Mouse (Mus musculus): ENCODE data around the gene Cyp2ab1. TPM values are rescaled to one million over a fixed set of nuclear protein-coding genes. Genes with fewer than 3 reads are reported as not detected.
"Not testable (repeated sequence)": the region's sequence is repeated elsewhere in the genome, so short reads cannot be mapped to it uniquely, and the experiment has no call there.

Cyp2ab1 gene
- not detected in 2 replicates for polyA plus RNA-seq (2012; ENCODE audit: insufficient read depth, low replicate concordance)

DNA sequence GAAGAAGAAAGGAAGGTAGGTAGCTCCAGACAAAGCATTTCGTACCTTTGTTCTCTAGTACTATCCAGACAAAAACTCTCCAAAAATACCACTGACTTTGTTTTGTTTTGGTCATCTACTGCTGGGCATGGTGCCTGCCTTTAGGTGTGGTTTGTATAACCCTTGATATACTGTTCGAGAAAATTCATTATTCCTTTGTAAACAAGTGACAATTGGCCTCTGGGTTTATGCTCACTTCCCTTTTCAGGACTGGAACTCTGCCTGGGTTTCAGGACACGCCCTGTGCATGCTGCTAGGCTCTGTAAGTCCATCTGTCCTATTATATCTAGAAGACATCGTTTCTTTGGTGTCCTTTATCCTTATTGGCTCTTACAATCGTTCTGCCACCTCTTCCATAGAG is at the start of gene Cyp2ab1:
Gene Cyp2ab1, minus strand, starts transcription at position 119 of the 400 bp plus-strand sequence.
- peaks cover 13% of the 10 kb centered on the region for H3K36me3 ChIP-seq (replicated peaks; ENCODE audit: low read length)
- no peaks in the 10 kb centered on the region for H3K9me3 ChIP-seq
- H3K27me3 ChIP-seq (replicated peaks) = peaks cover 6% of the 10 kb centered on the region
- peaks cover 9% of the 10 kb centered on the region for H3K4me1 ChIP-seq
- TF ChIP-seq GATA1 (IDR thresholded peaks at IDR 0.05; ENCODE audit: borderline replicate concordance, low read length) = no peak
- no peak for TF ChIP-seq FLI1 (IDR thresholded peaks at IDR 0.05; ENCODE audit: low read length)
- no peak within 1 kb of the TSS for H3K4me3 ChIP-seq (replicated peaks)

DNA sequence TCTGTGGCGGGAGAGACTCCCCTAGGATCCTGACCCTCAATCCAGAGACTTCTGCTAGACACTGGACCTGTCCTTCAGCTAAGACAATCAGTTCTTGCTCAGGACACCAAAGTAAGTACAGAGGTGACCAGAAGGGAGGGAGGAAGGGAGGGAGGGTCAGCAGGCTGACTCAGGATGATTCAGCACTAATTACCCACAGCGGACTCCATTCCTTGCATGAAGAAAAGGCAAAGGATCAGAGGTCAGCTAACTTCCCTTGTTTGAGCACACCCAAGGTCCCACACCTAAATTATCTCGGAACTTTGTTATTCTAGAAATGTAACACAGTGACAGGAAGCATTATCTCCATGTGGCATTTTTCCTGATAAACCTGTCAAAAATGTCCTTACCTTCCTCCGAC is 46.5 kb upstream of the Cyp2ab1 start:
- no peaks in the 10 kb centered on the region for H3K9me3 ChIP-seq
- H3K36me3 ChIP-seq (replicated peaks; ENCODE audit: low read length) = peaks cover 93% of the 10 kb centered on the region
- H3K4me1 ChIP-seq = peaks cover 38% of the 10 kb centered on the region
- TF ChIP-seq GATA1 (IDR thresholded peaks at IDR 0.05; ENCODE audit: borderline replicate concordance, low read length) (no peak), FLI1 (IDR thresholded peaks at IDR 0.05; ENCODE audit: low read length) (no peak)
- H3K27me3 ChIP-seq (replicated peaks) = no peaks in the 10 kb centered on the region
- peak overlapping the region; percentile 5 for H3K4me3 ChIP-seq (replicated peaks)

DNA sequence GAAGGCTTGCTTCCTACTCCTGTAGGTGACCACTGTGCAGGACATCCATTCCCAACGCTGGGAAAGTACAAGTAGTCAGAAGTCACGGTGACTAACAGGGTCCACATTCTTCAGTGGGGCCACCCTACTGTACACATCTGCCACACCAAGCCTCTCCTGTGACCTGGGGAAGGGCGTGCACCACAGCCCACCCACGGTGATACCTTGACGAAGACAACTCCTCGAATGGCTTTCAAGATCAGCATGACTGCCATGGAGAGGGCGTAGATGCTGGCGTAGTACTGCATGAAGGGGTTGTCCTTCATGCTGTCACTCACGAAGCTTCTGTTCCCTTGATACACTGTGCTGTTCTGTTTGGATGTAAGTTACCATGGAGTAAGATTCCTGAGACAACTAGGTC is 43.0 kb upstream of the Cyp2ab1 start:
- H3K4me1 ChIP-seq = peaks cover 25% of the 10 kb centered on the region
- H3K9me3 ChIP-seq = no peaks in the 10 kb centered on the region
- TF ChIP-seq FLI1 (IDR thresholded peaks at IDR 0.05; ENCODE audit: low read length) (no peak), GATA1 (IDR thresholded peaks at IDR 0.05; ENCODE audit: borderline replicate concordance, low read length) (no peak)
- H3K36me3 ChIP-seq (replicated peaks; ENCODE audit: low read length) = peaks cover 95% of the 10 kb centered on the region
- H3K4me3 ChIP-seq (replicated peaks) = no peak overlapping the region
- no peaks in the 10 kb centered on the region for H3K27me3 ChIP-seq (replicated peaks)

DNA sequence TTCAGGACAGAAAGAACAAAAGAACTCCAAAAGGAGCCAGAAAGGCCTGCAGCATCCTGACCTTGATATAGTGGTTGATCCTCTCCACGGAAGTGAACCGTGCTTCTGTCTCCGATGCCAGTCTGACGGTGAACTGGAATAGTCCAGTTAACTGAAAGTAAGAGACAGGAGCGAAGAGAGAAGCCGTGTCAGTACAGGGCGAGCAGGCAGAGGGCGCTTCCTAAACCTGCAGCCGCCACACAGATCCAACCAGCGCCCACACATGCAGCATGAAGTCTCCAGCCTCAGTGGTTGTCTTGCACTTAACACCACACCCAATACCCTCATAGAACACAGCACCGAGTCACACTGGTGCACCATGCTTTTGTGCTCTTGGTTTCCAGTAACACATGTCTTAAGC is 36.9 kb upstream of the Cyp2ab1 start:
- peaks cover 97% of the 10 kb centered on the region for H3K36me3 ChIP-seq (replicated peaks; ENCODE audit: low read length)
- H3K9me3 ChIP-seq = no peaks in the 10 kb centered on the region

DNA sequence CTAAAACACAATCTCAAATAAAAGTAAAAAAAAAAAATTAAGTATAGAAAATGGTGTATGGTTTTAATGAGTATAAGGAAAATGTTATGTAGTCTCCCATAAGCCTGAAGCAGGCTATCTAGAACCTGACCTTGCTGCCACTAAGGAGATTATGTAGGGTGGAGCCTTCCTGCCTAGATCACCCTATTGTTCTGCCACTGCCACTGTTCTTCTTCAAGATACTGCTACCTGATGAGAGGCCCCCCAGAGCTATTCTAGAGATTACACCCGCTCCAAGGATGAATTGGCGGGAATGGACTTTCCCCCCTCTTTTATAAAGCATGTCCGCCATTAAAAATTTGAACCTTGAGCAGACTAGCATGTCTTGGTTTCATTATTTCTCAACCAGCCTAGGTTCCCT is 36.3 kb upstream of the Cyp2ab1 start:
- not testable (repeated sequence) for H3K4me3 ChIP-seq (replicated peaks); H3K4me1 ChIP-seq; H3K9me3 ChIP-seq; H3K27me3 ChIP-seq (replicated peaks)
- H3K36me3 ChIP-seq (replicated peaks; ENCODE audit: low read length) = peaks cover 97% of the 10 kb centered on the region

More for the DNA sequence above, 36.9 kb upstream of the Cyp2ab1 start:
- Histone ChIP-seq H3K4me1 (no peaks in the 10 kb centered on the region), H3K4me3 (replicated peaks) (no peak overlapping the region), H3K27me3 (replicated peaks) (no peaks in the 10 kb centered on the region)
- TF ChIP-seq GATA1 (IDR thresholded peaks at IDR 0.05; ENCODE audit: borderline replicate concordance, low read length) (no peak), FLI1 (IDR thresholded peaks at IDR 0.05; ENCODE audit: low read length) (no peak)

DNA sequence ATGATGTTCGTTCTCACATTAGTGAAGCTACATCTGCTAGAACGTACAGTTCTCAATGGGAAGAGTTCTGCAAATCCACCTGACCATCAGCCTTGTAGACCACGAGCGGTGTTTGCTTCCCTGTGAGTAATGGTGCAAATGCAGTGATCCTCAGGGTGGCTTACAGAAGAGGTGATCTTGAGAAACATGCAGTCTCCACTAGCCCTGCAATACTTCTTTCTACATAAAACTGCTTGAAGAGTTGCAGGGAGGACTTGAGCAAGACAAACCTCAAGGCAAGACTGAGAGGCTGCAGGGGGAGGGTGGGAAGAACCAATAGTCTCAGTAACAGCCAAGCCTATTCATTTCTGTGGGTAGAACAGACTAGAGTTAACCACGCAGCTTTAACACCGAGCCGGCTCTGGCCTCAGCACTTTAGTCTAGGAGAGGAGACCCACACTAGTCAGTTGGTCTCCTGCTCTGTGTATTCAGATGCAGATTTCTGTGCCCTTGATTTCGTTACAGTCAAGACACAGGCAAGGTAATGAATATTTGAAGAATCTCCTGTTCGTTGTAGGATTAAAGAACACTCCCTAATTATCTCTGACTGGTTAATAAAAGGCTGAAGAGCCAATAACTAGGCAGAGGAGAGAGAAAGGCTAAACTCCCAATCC is 34.6 kb upstream of the Cyp2ab1 start:
- peaks cover 95% of the 10 kb centered on the region for H3K36me3 ChIP-seq (replicated peaks; ENCODE audit: low read length)
- no peak for TF ChIP-seq FLI1 (IDR thresholded peaks at IDR 0.05; ENCODE audit: low read length)
- no peak for TF ChIP-seq GATA1 (IDR thresholded peaks at IDR 0.05; ENCODE audit: borderline replicate concordance, low read length)
- H3K9me3 ChIP-seq = no peaks in the 10 kb centered on the region

DNA sequence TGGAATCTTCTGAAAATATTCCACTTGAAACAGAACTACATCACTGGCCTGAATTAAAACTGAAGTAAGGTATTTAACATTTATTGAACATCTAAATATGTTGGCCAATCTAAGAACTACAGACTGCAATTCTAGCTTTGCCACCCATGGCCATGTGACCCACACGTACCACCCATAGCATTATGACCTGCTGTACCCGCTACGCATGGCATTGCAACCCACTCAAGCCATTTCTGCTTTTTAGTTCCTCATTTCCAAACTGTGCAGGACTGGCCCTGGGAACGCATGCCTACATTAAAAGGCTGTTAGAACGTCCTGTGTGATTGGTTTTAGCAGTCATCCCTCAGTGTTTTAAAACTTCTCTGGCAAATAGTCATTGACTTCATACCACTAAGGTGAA is 32.6 kb upstream of the Cyp2ab1 start:
- Histone ChIP-seq H3K4me3 (replicated peaks) (no peak overlapping the region), H3K36me3 (replicated peaks; ENCODE audit: low read length) (peaks cover 92% of the 10 kb centered on the region), H3K27me3 (replicated peaks) (no peaks in the 10 kb centered on the region), H3K4me1 (no peaks in the 10 kb centered on the region), H3K9me3 (no peaks in the 10 kb centered on the region)
- no peak for TF ChIP-seq GATA1 (IDR thresholded peaks at IDR 0.05; ENCODE audit: borderline replicate concordance, low read length)
- TF ChIP-seq FLI1 (IDR thresholded peaks at IDR 0.05; ENCODE audit: low read length) = no peak

More for the DNA sequence above, 34.6 kb upstream of the Cyp2ab1 start:
- Histone ChIP-seq H3K4me3 (replicated peaks) (no peak overlapping the region), H3K27me3 (replicated peaks) (no peaks in the 10 kb centered on the region), H3K4me1 (no peaks in the 10 kb centered on the region)

DNA sequence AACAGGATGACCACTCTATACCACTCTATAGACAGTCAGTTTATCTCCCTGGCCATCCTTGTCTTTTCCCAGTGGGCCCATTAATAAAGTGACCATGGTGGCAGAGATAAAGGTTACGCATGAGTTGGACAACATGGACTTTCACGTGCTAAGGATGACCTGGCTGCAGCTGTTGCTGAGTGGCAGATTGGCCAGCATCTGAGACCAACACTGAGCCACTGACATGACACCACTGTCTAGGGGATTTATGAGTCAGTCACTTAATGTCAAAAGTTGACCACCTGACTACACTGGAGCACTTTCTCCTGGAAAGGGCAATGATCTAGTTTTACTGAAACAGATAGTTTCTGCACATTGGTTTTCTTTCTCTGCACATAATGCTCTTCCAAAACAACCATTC is 29.6 kb upstream of the Cyp2ab1 start:
- Histone ChIP-seq H3K9me3 (no peaks in the 10 kb centered on the region), H3K4me1 (no peaks in the 10 kb centered on the region), H3K36me3 (replicated peaks; ENCODE audit: low read length) (peaks cover 82% of the 10 kb centered on the region), H3K4me3 (replicated peaks) (no peak overlapping the region), H3K27me3 (replicated peaks) (no peaks in the 10 kb centered on the region)
- TF ChIP-seq GATA1 (IDR thresholded peaks at IDR 0.05; ENCODE audit: borderline replicate concordance, low read length) (no peak), FLI1 (IDR thresholded peaks at IDR 0.05; ENCODE audit: low read length) (no peak)

DNA sequence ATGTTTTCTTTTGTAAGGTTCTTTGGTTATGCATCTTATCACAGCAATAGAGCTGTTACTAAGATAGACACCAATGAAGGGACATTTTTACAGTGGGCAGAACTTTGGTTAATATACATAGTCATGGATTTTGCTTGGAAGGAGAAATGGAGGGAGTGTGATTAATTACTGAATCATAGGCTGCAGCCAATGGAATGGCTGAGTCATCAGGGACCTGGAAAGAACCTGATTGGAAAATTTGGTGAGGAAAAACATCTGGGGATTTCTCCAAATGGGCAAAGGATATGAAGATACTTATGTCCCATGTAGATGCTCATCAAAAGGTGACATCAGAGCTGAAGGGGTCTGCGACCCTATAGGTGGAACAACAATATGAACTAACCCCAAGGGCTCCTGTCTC is 28.8 kb upstream of the Cyp2ab1 start:
- TF ChIP-seq GATA1 (IDR thresholded peaks at IDR 0.05; ENCODE audit: borderline replicate concordance, low read length) (no peak), FLI1 (IDR thresholded peaks at IDR 0.05; ENCODE audit: low read length) (no peak)
- Histone ChIP-seq H3K36me3 (replicated peaks; ENCODE audit: low read length) (peaks cover 81% of the 10 kb centered on the region), H3K27me3 (replicated peaks) (no peaks in the 10 kb centered on the region), H3K4me3 (replicated peaks) (no peak overlapping the region), H3K4me1 (no peaks in the 10 kb centered on the region), H3K9me3 (no peaks in the 10 kb centered on the region)

DNA sequence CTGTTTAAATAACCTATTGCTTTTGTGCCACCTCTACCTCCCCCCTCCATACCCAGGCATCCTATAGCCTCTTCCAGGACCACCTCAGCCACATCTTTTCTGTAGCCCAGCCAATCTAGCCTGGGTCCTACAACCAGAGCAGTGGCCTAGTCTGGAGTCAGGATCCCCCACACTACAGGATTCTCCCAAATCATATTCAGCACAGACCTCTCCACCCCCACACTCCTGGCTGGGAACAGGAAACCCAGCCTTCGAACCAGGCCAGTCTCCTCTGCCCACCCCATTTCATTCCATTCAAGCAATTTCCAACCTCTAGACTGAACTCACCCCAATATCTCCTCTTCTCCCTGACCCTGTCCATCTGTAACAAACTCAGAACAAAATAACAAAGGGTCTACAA is 20.3 kb upstream of the Cyp2ab1 start:
- no peaks in the 10 kb centered on the region for H3K4me1 ChIP-seq
- no peak for TF ChIP-seq FLI1 (IDR thresholded peaks at IDR 0.05; ENCODE audit: low read length)
- no peak for TF ChIP-seq GATA1 (IDR thresholded peaks at IDR 0.05; ENCODE audit: borderline replicate concordance, low read length)
- no peak overlapping the region for H3K4me3 ChIP-seq (replicated peaks)
- peaks cover 91% of the 10 kb centered on the region for H3K36me3 ChIP-seq (replicated peaks; ENCODE audit: low read length)
- H3K9me3 ChIP-seq = no peaks in the 10 kb centered on the region
- no peaks in the 10 kb centered on the region for H3K27me3 ChIP-seq (replicated peaks)

DNA sequence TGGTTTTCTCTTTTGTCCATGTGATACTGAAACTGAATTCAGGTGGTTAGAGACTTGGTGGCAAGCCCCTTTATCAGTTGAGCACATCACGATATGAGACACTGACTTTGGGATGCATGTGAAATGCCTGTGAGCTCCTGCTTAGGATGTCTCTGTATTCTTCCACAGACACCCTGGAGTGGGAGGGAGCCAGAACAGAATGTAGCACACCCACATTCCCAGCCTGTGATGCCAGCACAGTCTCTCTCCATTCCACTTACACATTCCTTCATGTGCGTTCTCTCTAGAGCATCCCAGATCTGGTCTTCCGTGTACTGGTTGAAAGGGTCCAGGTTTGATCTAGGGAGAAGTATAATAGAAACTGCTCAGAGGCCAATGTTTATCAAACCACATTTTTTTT is 13.4 kb upstream of the Cyp2ab1 start:
- no peak overlapping the region for H3K4me3 ChIP-seq (replicated peaks)
- H3K9me3 ChIP-seq = no peaks in the 10 kb centered on the region
- H3K4me1 ChIP-seq = no peaks in the 10 kb centered on the region
- no peaks in the 10 kb centered on the region for H3K27me3 ChIP-seq (replicated peaks)
- TF ChIP-seq GATA1 (IDR thresholded peaks at IDR 0.05; ENCODE audit: borderline replicate concordance, low read length) (no peak), FLI1 (IDR thresholded peaks at IDR 0.05; ENCODE audit: low read length) (no peak)
- H3K36me3 ChIP-seq (replicated peaks; ENCODE audit: low read length) = peaks cover 88% of the 10 kb centered on the region
